Mouse (Mus musculus) lung, adult 2 months (tissue): Measurements from ENCODE around the gene Afap1l2.

Source experiments
- CTCF ChIP-seq: fragments of 200-500 bp; IDR thresholded peaks from 2 replicates; pipeline ENCODE4 v1.5.1; 2011; ENCODE audit warnings: mild to moderate bottlenecking, low read length, control low read depth; ENCODE audit not compliant: insufficient read depth
- POLR2A ChIP-seq: fragments of 200-500 bp; IDR thresholded peaks from 2 replicates; pipeline ENCODE4 v1.6.1; 2011; ENCODE audit warnings: low read depth, mild to moderate bottlenecking, control low read depth, low read length, borderline replicate concordance; ENCODE audit errors: extremely low read depth

GRCm38 (mm10) chr19:57009653-57010052 is 1.6 kb upstream of the Afap1l2 start:
- TF ChIP-seq CTCF: no peak
- TF ChIP-seq POLR2A: no peak
